Mouse (Mus musculus): ENCODE results near the gene Kifc1. TPM values are rescaled to one million over a fixed set of nuclear protein-coding genes. Genes with fewer than 3 reads are reported as not detected.
A peak's percentile ranks its signal among the peaks of the same experiment; 100 is the strongest.

Gene Kifc1
- total RNA-seq (2012; rRNA removed): 22.3 and 23.0 TPM in 2 replicates
- total RNA-seq (2014; rRNA removed): 15.2 and 16.0 TPM in 2 replicates
- polyA plus RNA-seq (2012; ENCODE audit: insufficient read length, low read depth): 41.2 and 46.6 TPM in 2 replicates

DNA sequence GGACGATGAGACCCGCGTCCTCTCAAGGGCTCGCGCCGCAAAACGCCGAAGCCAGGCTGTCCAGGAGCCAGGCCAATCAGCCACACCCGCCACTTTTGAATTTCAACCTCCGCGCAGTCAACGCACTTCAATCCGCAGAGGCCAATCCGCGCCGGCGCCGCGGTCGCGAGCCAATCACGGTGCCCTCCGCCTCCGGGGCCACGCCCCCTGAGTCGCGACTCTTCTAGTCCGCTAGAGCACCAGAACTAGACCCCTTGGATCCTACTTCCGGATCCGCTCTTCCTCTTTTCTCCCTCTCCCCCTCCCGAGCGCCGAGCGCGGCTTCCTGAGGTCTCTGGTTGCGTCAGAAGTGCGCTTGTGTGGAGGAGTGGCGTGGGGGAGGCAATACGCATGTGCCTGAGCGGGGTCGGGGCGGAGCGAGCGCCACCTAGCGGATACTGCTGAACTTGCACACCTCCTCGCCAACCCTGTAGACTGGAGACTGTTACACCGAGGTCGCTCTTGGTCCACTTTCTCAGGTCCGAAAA lies at the start of gene Kifc1:
Gene Kifc1, minus strand, starts transcription at position 129 of the 527 bp plus-strand sequence.
- Histone ChIP-seq H3K9ac (ENCODE audit: insufficient read depth, low read depth) (peak within 1 kb of the TSS; percentile 73), H3K4me3 (replicated peaks in 1 of 3; ENCODE audit: low read depth in 2 of 3, low read length in 2 of 3, poor library complexity in 1 of 3) (peak within 1 kb of the TSS; percentile 73 to 95 (median 73)), H3K4me1 (ENCODE audit: control insufficient read depth in 1 of 2, insufficient read depth in 2 of 2) (peaks cover 0 to 11% of the 10 kb centered on the region in 2 experiments; a peak in 1 of 4 replicates), H3K27me3 (replicated peaks) (peaks cover 3% of the 10 kb centered on the region), H3K4me2 (ENCODE audit: insufficient read depth, low read depth, poor library complexity, severe bottlenecking) (peak within 1 kb of the TSS; percentile 81), H3K27ac (ENCODE audit: insufficient read depth, low read depth) (peak within 1 kb of the TSS; percentile 56; the same call in 1 of the 2 replicates), H3K79me2 (replicated peaks; ENCODE audit: control insufficient read depth, extremely low read depth, insufficient read depth, poor library complexity, severe bottlenecking) (peaks cover 27% of the 10 kb centered on the region), H3K9me3 (replicated peaks; ENCODE audit: low read length) (no peaks in the 10 kb centered on the region), H3K36me3 (replicated peaks in 1 of 2; ENCODE audit: control insufficient read depth in 1 of 2, insufficient read depth in 1 of 2, low read length in 1 of 2) (peaks cover 7 to 12% of the 10 kb centered on the region in 2 experiments)
- in situ Hi-C loops (cut with MboI; ENCODE audit: low pct_ligation_motif_present, low pct_unique_long_range_greater_than_20kb, low sequenced_read_pairs): no loop called here
- DNase-seq (ENCODE audit: extremely low read depth): peak; percentile 99
- dilution Hi-C loops (cut with MboI; ENCODE audit: extremely low pct_ligation_motif_present, extremely low pct_unique_long_range_greater_than_20kb, low sequenced_read_pairs): no loop called here
- TF ChIP-seq NELFE (IDR thresholded peaks at IDR 0.05; ENCODE audit: low read depth, low read length) (peak; percentile 52; the same call in 1 of the 2 replicates), POLR2AphosphoS2 (IDR thresholded peaks at IDR 0.05; ENCODE audit: low read depth, low read length) (no peak; the same call in 1 of the 2 replicates), ZNF384 (IDR thresholded peaks at IDR 0.05; ENCODE audit: low read depth, low read length) (no peak; the same call in 1 of the 2 replicates), USF1 (IDR thresholded peaks at IDR 0.05; ENCODE audit: low read depth, low read length) (no peak), RCOR1 (conservative IDR thresholded peaks at IDR 0.05; ENCODE audit: low read depth, low read length) (0 out of 2 replicates have a peak, but pooled peaks have one; percentile 36), NRF1 (IDR thresholded peaks at IDR 0.05; ENCODE audit: low read depth, low read length) (peak; percentile 90), ETS1 (conservative IDR thresholded peaks at IDR 0.05; ENCODE audit: low read depth, low read length) (peak; percentile 14; the same call in 1 of the 2 replicates), ZMIZ1 (IDR thresholded peaks at IDR 0.05; ENCODE audit: low read depth, low read length) (0 out of 2 replicates have a peak, but pooled peaks have one; percentile 22), SMC3 (IDR thresholded peaks at IDR 0.05; ENCODE audit: low read depth, low read length) (peak; percentile 49), KAT2A (IDR thresholded peaks at IDR 0.05; ENCODE audit: insufficient replicate concordance, low read length) (peak; percentile 82; the same call in 1 of the 2 replicates), TBP (conservative IDR thresholded peaks at IDR 0.05; ENCODE audit: low read depth, low read length) (peak; percentile 54; the same call in 1 of the 2 replicates), CHD2 (IDR thresholded peaks at IDR 0.05; ENCODE audit: low read length) (peak; percentile 55), TCF12 (IDR thresholded peaks at IDR 0.05; ENCODE audit: low read depth, low read length) (peak; percentile 73), POLR2A (IDR thresholded peaks at IDR 0.05; ENCODE audit: low read depth, low read length) (peak; percentile 82), MAFK (IDR thresholded peaks at IDR 0.05; ENCODE audit: insufficient replicate concordance, low read length) (0 out of 2 replicates have a peak, but pooled peaks have one; percentile 30), MAZ (IDR thresholded peaks at IDR 0.05; ENCODE audit: low read depth, low read length) (no peak), SIN3A (IDR thresholded peaks at IDR 0.05; ENCODE audit: low read length) (peak; percentile 92), ELF1 (IDR thresholded peaks at IDR 0.05; ENCODE audit: low read depth, low read length) (peak; percentile 96), MXI1 (IDR thresholded peaks at IDR 0.05; ENCODE audit: low read depth, low read length) (peak; percentile 79; the same call in 1 of the 2 replicates), ZC3H11A (IDR thresholded peaks at IDR 0.05; ENCODE audit: low read depth, low read length) (no peak), GABPA (IDR thresholded peaks at IDR 0.05; ENCODE audit: insufficient replicate concordance, low read depth, low read length) (peak; percentile 45; the same call in 1 of the 2 replicates), IRF4 (IDR thresholded peaks at IDR 0.05; ENCODE audit: low read depth, low read length) (peak; percentile 70; the same call in 1 of the 2 replicates), E2F4 (IDR thresholded peaks at IDR 0.05; ENCODE audit: insufficient replicate concordance, low read depth, low read length) (peak; percentile 61; the same call in 1 of the 2 replicates), MYC (IDR thresholded peaks at IDR 0.05; ENCODE audit: low read depth, low read length) (peak; percentile 95), UBTF (IDR thresholded peaks at IDR 0.05; ENCODE audit: low read depth, low read length) (no peak), EP300 (IDR thresholded peaks at IDR 0.05; ENCODE audit: low read length) (0 out of 2 replicates have a peak, but pooled peaks have one; percentile 8), BHLHE40 (IDR thresholded peaks at IDR 0.05; ENCODE audit: low read depth, low read length) (peak; percentile 68), CTCF (conservative IDR thresholded peaks at IDR 0.05 in 1 of 2, IDR thresholded peaks at IDR 0.05 in 1 of 2; ENCODE audit: low read depth in 2 of 2, low read length in 2 of 2) (peak; percentile 58 to 91), RAD21 (IDR thresholded peaks at IDR 0.05; ENCODE audit: low read depth, low read length) (peak; percentile 21), MEF2A (IDR thresholded peaks at IDR 0.05; ENCODE audit: borderline replicate concordance, low read depth, low read length) (peak; percentile 80; the same call in 1 of the 2 replicates), HCFC1 (IDR thresholded peaks at IDR 0.05; ENCODE audit: low read depth, low read length) (peak; percentile 88), USF2 (conservative IDR thresholded peaks at IDR 0.05; ENCODE audit: low read depth, low read length) (no peak), MAX (IDR thresholded peaks at IDR 0.05; ENCODE audit: low read length) (peak; percentile 93)
